Mouse (Mus musculus) layer of hippocampus, adult 8-10 months (tissue): Measurements from ENCODE around the gene Ppp1r3d. TPM values are rescaled to one million over a fixed set of nuclear protein-coding genes. Genes with fewer than 3 reads are reported as not detected.
A peak's percentile ranks its signal among the peaks of the same experiment; 100 is the strongest.

Experiments
- DNase-seq, 2 experiments: peaks; one replicate each; pipeline ENCODE4 v3.0.0; 2022; ENCODE audit warnings: low spot score in 2 of 2
- total RNA-seq, 4 experiments: library from RNA; stranded (reverse); gene quantifications; 2 replicates each; pipeline ENCODE4 v1.2.4; 2022

The Ppp1r3d gene
- total RNA-seq, 4 experiments from 2014 or later, result 4.5 to 6.0 (median 5.2) TPM

- DNase-seq, result no peak
Measured at GRCm38 (mm10) chr2:178415150-178415448, 827 bp upstream of the Ppp1r3d start.

- DNase-seq, result peak; percentile 22 to 38
Measured at GRCm38 (mm10) chr2:178413481-178414260, 601 bp downstream of the Ppp1r3d start.

DNA sequence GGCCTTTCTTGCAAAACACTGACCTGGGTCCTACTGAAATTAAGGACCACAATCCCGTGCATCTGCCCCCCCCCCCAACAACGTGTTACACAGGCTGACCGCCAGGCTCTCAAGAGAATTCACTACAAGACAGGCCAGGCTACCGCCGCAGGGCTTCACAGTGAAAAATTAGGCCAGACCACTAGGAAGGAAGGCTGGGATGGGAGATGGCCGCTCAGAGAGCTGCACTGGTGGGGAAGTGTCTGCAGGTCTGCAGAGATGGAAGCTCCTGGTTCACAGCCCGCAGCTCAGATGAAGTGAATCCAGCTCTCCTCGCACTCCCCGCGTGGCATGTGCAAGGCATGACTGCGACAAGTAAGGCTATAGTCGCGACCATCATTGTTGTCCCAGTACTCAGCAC lies 1.2 kb downstream of the Ppp1r3d start:
- no peak for DNase-seq

- peak in 1 of 2 experiments; percentile 14 for DNase-seq
Measured at GRCm38 (mm10) chr2:178412598-178412997, 1.7 kb downstream of the Ppp1r3d start.

- no peak for DNase-seq
Measured at GRCm38 (mm10) chr2:178410286-178410685, 4.0 kb downstream of the Ppp1r3d start.

GRCm38 (mm10) chr2:178409024-178409423 lies 5.2 kb downstream of the Ppp1r3d start:
- DNase-seq, result no peak

GRCm38 (mm10) chr2:178407053-178407815 lies 7.0 kb downstream of the Ppp1r3d start, which contains the start of gene Sycp2:
TSS of gene Sycp2 (minus strand) at chr2:178407685.
- no peak for DNase-seq

Other genes starting within 250 kb of the Ppp1r3d start
- 1 to 10 TPM in 3 of 4 experiments, under 1 TPM in 1; 0.55 to 1.8 (median 1.3) TPM for gene Sycp2, start 6.8 kb downstream of the Ppp1r3d start, total RNA-seq
- 10 to 100 TPM; 45.5 to 54.6 (median 47.5) TPM for gene Fam217b, start 52 bp upstream of the Ppp1r3d start, total RNA-seq
- gene Cdh26, start 16.1 kb upstream of the Ppp1r3d start, total RNA-seq, result under 1 TPM; 0.14 to 0.47 (median 0.24) TPM